Mouse (Mus musculus) liver, adult 2 months (tissue): ENCODE data around the gene Glis1. TPM values are rescaled to one million over a fixed set of nuclear protein-coding genes. Genes with fewer than 3 reads are reported as not detected.

Source experiments
- DNase-seq: peaks from one replicate; pipeline ENCODE4 v3.0.0-alpha.2; 2011; ENCODE audit warnings: low read depth, low spot score; ENCODE audit errors: extremely low read depth
- H3K27ac ChIP-seq: fragments of 200-500 bp; replicated peaks from 2 replicates; pipeline ENCODE4 v1.5.1; 2012; ENCODE audit warnings: low read depth, mild to moderate bottlenecking, control low read depth, inconsistent platforms, low read length; ENCODE audit not compliant: insufficient read depth
- H3K27me3 ChIP-seq: fragments of 200-500 bp; 2 replicates; pipeline ENCODE4 v1.6.1; 2012; ENCODE audit warnings: mild to moderate bottlenecking, moderate library complexity, low read length, inconsistent platforms; ENCODE audit not compliant: control insufficient read depth, insufficient read depth
- H3K36me3 ChIP-seq: fragments of 200-500 bp; 2 replicates; pipeline ENCODE4 v1.6.1; 2012; ENCODE audit warnings: low read length, inconsistent platforms; ENCODE audit not compliant: control insufficient read depth, insufficient read depth
- H3K4me1 ChIP-seq: fragments of 200-500 bp; 2 replicates; pipeline ENCODE4 v1.6.1; 2011; ENCODE audit warnings: low read length; ENCODE audit not compliant: control insufficient read depth, insufficient read depth
- H3K4me3 ChIP-seq: fragments of 200-500 bp; 2 replicates; pipeline ENCODE4 v1.5.1; 2011; ENCODE audit warnings: low read depth, mild to moderate bottlenecking, control low read depth, low read length, moderate library complexity; ENCODE audit not compliant: insufficient read depth
- H3K79me2 ChIP-seq: fragments of 200-500 bp; 2 replicates; pipeline ENCODE4 v1.6.1; 2012; ENCODE audit warnings: inconsistent platforms, mild to moderate bottlenecking, low read length, moderate library complexity; ENCODE audit not compliant: control insufficient read depth, insufficient read depth
- H3K9ac ChIP-seq: fragments of 200-500 bp; 2 replicates; pipeline ENCODE4 v1.6.1; 2012; ENCODE audit warnings: low read depth, mild to moderate bottlenecking, control low read depth, inconsistent platforms, low read length
- CTCF ChIP-seq: fragments of 200-500 bp; IDR thresholded peaks from 2 replicates; pipeline ENCODE4 v1.5.1; 2011; ENCODE audit warnings: low read depth, low read length, control low read depth
- POLR2A ChIP-seq: fragments of 200-500 bp; IDR thresholded peaks from 2 replicates; pipeline ENCODE4 v1.6.1; 2011; ENCODE audit warnings: low read length, control low read depth; ENCODE audit not compliant: insufficient read depth; ENCODE audit errors: extremely low read depth
- WGBS: fragments of 180-500 bp; shearing (Covaris S2); methylation state at CpG from one replicate; pipeline ENCODE4 v1.1.7; 2018; 5-methylcytosine and 5-hydroxymethylcytosine counted together
- polyA plus RNA-seq: library from polyadenylated mRNA; depleted of rRNA; stranded (reverse); fragments of >200 nt; gene quantifications from 2 replicates; pipeline ENCODE4 v1.2.3, GENCODE M21; 2012
- total RNA-seq: library from RNA; depleted of rRNA; stranded (reverse); fragments of >200 nt; gene quantifications from 2 replicates; pipeline ENCODE4 v1.2.3, GENCODE M21; 2014

Gene Glis1
- total and polyA plus RNA-seq, 2 experiments, result 0.10 TPM; not detected in 1

GRCm38 (mm10) chr4:107453141-107453984 is 19.0 kb downstream of the Glis1 start:
- DNase-seq, result peak; percentile 34
- Histone ChIP-seq H3K27ac (no peak overlapping the region), H3K4me1 (no peaks in the 10 kb centered on the region), H3K36me3 (no peaks in the 10 kb centered on the region), H3K9ac (no peak overlapping the region), H3K27me3 (no peaks in the 10 kb centered on the region), H3K79me2 (no peaks in the 10 kb centered on the region), H3K4me3 (no peak overlapping the region)
- WGBS, result 58% methylated on average over 16 of the region's 16 CpGs
- TF ChIP-seq CTCF, result peak; percentile 83
- no peak for TF ChIP-seq POLR2A

- WGBS, result 68% methylated on average over 12 of the region's 12 CpGs
- Histone ChIP-seq H3K36me3 (no peaks in the 10 kb centered on the region), H3K27me3 (no peaks in the 10 kb centered on the region), H3K27ac (no peak overlapping the region), H3K4me3 (no peak overlapping the region), H3K9ac (no peak overlapping the region), H3K79me2 (no peaks in the 10 kb centered on the region), H3K4me1 (no peaks in the 10 kb centered on the region)
- no peak for DNase-seq
- TF ChIP-seq POLR2A, result no peak
Measured at GRCm38 (mm10) chr4:107457602-107458001, 23.2 kb downstream of the Glis1 start.

GRCm38 (mm10) chr4:107458907-107459306 is 24.5 kb downstream of the Glis1 start:
- H3K79me2 ChIP-seq, result no peaks in the 10 kb centered on the region
- no peak for DNase-seq
- H3K4me3 ChIP-seq, result no peak overlapping the region
- H3K27ac ChIP-seq, result no peak overlapping the region
- H3K27me3 ChIP-seq, result no peaks in the 10 kb centered on the region
- 77% methylated on average over 17 of the region's 17 CpGs for WGBS
- no peaks in the 10 kb centered on the region for H3K4me1 ChIP-seq
- H3K9ac ChIP-seq, result no peak overlapping the region
- TF ChIP-seq POLR2A (no peak), CTCF (no peak)
- H3K36me3 ChIP-seq, result no peaks in the 10 kb centered on the region

GRCm38 (mm10) chr4:107459461-107459860 is 25.1 kb downstream of the Glis1 start:
- no peaks in the 10 kb centered on the region for H3K36me3 ChIP-seq
- H3K27me3 ChIP-seq, result no peaks in the 10 kb centered on the region
- no peaks in the 10 kb centered on the region for H3K79me2 ChIP-seq
- DNase-seq, result no peak
- no peak overlapping the region for H3K4me3 ChIP-seq
- TF ChIP-seq POLR2A (no peak), CTCF (no peak)
- WGBS, result 86% methylated on average over 2 of the region's 2 CpGs
- H3K4me1 ChIP-seq, result no peaks in the 10 kb centered on the region
- no peak overlapping the region for H3K9ac ChIP-seq
- H3K27ac ChIP-seq, result no peak overlapping the region

- H3K4me3 ChIP-seq, result no peak overlapping the region
- H3K79me2 ChIP-seq, result no peaks in the 10 kb centered on the region
- WGBS, result 88% methylated on average over 11 of the region's 11 CpGs
- no peak overlapping the region for H3K27ac ChIP-seq
- H3K27me3 ChIP-seq, result no peaks in the 10 kb centered on the region
- no peaks in the 10 kb centered on the region for H3K36me3 ChIP-seq
- DNase-seq, result no peak
- no peak for TF ChIP-seq CTCF
- no peaks in the 10 kb centered on the region for H3K4me1 ChIP-seq
- no peak overlapping the region for H3K9ac ChIP-seq
Measured at GRCm38 (mm10) chr4:107460468-107460867, 26.1 kb downstream of the Glis1 start.

- Histone ChIP-seq H3K9ac (no peak overlapping the region), H3K79me2 (no peaks in the 10 kb centered on the region), H3K27me3 (no peaks in the 10 kb centered on the region), H3K27ac (no peak overlapping the region), H3K4me1 (no peaks in the 10 kb centered on the region), H3K36me3 (no peaks in the 10 kb centered on the region), H3K4me3 (no peak overlapping the region)
- TF ChIP-seq POLR2A (no peak), CTCF (no peak)
- DNase-seq, result no peak
- 67% methylated on average over 7 of the region's 7 CpGs for WGBS
Measured at GRCm38 (mm10) chr4:107467831-107468230, 33.4 kb downstream of the Glis1 start.
